Mouse (Mus musculus) stomach, postnatal 0 days (tissue): ENCODE results near the gene Dlg4.

Experiments used
- CTCF ChIP-seq: IDR thresholded peaks from 2 replicates; pipeline ENCODE4 v1.5.1; 2016; ENCODE audit warnings: antibody characterized with exemption, low read depth, mild to moderate bottlenecking, moderate library complexity
- EP300 ChIP-seq: optimal IDR thresholded peaks from 2 replicates; pipeline ENCODE3; 2016; ENCODE audit warnings: antibody characterized with exemption

DNA sequence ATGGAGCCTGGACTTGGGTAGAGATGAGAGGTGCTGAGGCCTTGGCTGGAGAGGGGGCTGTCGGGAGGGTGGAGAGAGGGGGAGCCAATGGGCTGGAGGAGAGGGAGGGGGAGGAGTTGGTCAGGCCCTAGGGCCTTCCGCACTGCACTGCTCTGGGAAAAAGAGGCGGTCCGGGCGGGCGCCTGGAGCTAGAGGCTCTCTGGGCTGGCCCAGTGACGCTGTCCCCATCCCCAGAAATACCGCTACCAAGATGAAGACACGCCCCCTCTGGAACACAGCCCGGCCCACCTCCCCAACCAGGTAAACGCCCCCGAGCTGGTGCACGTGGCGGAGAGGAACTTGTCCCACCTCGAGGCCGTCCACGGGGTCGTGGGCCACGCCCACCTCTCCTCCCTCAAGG lies 9.9 kb downstream of the Dlg4 start:
- TF ChIP-seq CTCF (no peak), EP300 (no peak)
